Mouse (Mus musculus) kidney, embryonic 16.5 days (tissue): ENCODE data around the gene Nsun6. TPM values are rescaled to one million over a fixed set of nuclear protein-coding genes. Genes with fewer than 3 reads are reported as not detected.

Experiments
- ATAC-seq: fragments of 200-750 bp; cut with Nextera tagmentation; 2 replicates; pipeline ENCODE4 v1.8.0; 2017; ENCODE audit warnings: moderate TSS enrichment; ENCODE audit not compliant: low FRiP score, low TSS enrichment
- H3K27ac ChIP-seq: fragments of 300-500 bp; sonication (generic); 2 replicates; pipeline ENCODE4 v1.5.1; 2014; ENCODE audit warnings: low read length
- H3K27me3 ChIP-seq: fragments of 300-500 bp; sonication (generic); 2 replicates; pipeline ENCODE4 v1.6.1; 2014; ENCODE audit warnings: low read length, control low read depth, mixed read lengths; ENCODE audit not compliant: insufficient read depth
- H3K36me3 ChIP-seq: fragments of 300-500 bp; sonication (generic); 2 replicates; pipeline ENCODE4 v1.6.1; 2014; ENCODE audit warnings: low read length, control low read depth, mixed read lengths; ENCODE audit not compliant: insufficient read depth
- H3K4me1 ChIP-seq: fragments of 300-500 bp; sonication (generic); 2 replicates; pipeline ENCODE4 v1.6.1; 2014; ENCODE audit warnings: low read length, control low read depth, mixed read lengths; ENCODE audit not compliant: insufficient read depth
- H3K4me2 ChIP-seq: fragments of 300-500 bp; sonication (generic); replicated peaks from 2 replicates; pipeline ENCODE4 v1.6.1; 2014; ENCODE audit warnings: low read depth, low read length
- H3K4me3 ChIP-seq: fragments of 300-500 bp; sonication (generic); 2 replicates; pipeline ENCODE4 v1.5.1; 2014; ENCODE audit warnings: mild to moderate bottlenecking, low read length
- H3K9ac ChIP-seq: fragments of 300-500 bp; sonication (generic); replicated peaks from 2 replicates; pipeline ENCODE4 v1.6.1; 2014; ENCODE audit warnings: low read length
- H3K9me3 ChIP-seq: fragments of 300-500 bp; sonication (generic); 2 replicates; pipeline ENCODE4 v1.6.1; 2016; ENCODE audit warnings: low read length, control low read depth
- WGBS: fragments of 180-500 bp; shearing (Covaris S2); extraction: QIAGEN DNeasy Blood & Tissue Kit; methylation state at CpG from one replicate; pipeline ENCODE4 v1.1.7; 2014; 5-methylcytosine and 5-hydroxymethylcytosine counted together
- polyA plus RNA-seq: library from polyadenylated mRNA; unstranded; fragments of >200 nt; fragmentation: Nextera tagmentation; extraction: Ambion mirVana; gene quantifications from 2 replicates; pipeline ENCODE4 v1.2.1, GENCODE M21; 2015

Nsun6 gene
- polyA plus RNA-seq, 1 experiment from 2014 or later, result 9.9 TPM

DNA sequence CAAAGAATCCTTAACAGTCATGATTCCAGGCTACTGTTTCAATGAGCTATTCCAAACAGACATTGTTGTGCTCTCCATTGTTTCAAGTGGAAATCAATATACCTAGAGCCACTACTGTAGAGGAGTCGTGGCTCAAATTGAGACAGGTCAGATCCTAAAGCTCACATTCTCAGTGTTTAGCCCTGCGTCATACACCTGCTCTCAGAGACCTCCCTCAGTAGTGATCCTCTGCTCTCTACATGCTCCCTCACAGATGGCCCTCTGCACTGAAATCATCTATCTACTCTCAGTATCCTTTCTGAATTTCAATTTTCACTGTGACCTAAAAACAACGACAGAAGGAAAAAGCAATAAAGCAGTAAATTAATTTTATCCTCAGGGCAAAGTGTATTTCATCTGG lies 47.3 kb downstream of the Nsun6 start:
- H3K27ac ChIP-seq, result no peak overlapping the region
- no peak overlapping the region for H3K9ac ChIP-seq
- no peaks in the 10 kb centered on the region for H3K4me1 ChIP-seq
- ATAC-seq, result no peak
- no peak overlapping the region for H3K4me2 ChIP-seq
- H3K27me3 ChIP-seq, result no peaks in the 10 kb centered on the region
- WGBS, result 76% methylated on average over 3 of the region's 3 CpGs
- H3K9me3 ChIP-seq, result no peaks in the 10 kb centered on the region
- peaks cover 6% of the 10 kb centered on the region; the same call in 1 of the 2 replicates for H3K36me3 ChIP-seq
- no peak overlapping the region for H3K4me3 ChIP-seq

DNA sequence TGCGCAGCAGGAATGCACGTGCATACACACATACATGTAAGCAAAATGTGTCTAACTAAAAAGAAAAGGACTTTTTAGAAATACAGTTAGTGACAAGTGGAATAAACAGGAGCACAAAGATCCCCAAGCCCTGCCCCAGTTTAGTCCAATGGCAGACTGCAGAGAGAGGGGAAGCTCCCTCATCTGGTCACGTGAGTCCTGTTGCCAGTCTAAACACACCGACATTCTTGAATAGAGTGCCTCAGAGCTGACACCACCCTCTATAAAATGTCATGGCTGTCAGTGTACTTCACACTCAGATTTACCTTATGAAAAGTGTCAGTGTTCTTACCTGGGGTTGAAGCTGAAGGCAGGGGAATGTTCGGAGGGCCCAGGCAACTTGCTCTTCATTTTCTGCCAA lies 57.0 kb downstream of the Nsun6 start:
- no peaks in the 10 kb centered on the region for H3K27me3 ChIP-seq
- H3K9ac ChIP-seq, result no peak overlapping the region
- ATAC-seq, result no peak
- no peaks in the 10 kb centered on the region for H3K9me3 ChIP-seq
- H3K36me3 ChIP-seq, result 0 out of 2 replicates have a peak, but pooled peaks cover 6% of the 10 kb centered on the region
- H3K4me3 ChIP-seq, result no peak overlapping the region
- H3K27ac ChIP-seq, result no peak overlapping the region
- H3K4me2 ChIP-seq, result no peak overlapping the region
- WGBS, result 88% methylated on average over 5 of the region's 5 CpGs
- H3K4me1 ChIP-seq, result no peaks in the 10 kb centered on the region

DNA sequence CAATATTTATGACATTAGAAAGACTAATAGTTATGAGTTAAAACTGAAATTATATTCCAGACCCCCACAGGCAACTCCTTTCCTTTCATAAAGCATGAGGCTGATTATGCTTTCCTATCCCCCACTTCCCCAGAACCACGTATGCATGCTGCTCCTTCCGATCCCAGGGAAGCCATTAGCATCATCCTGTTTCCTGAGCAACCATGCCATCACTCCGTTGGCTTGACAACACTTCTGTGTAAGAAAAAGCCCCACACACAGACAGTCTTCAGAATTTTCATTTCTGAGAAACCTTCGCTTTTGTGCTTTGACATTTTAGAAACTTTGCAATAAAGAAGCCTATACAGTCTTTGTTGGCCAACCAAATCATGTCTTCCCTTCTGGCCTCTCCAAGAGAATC lies 58.8 kb downstream of the Nsun6 start:
- no peaks in the 10 kb centered on the region for H3K9me3 ChIP-seq
- 82% methylated on average over 4 of the region's 4 CpGs for WGBS
- no peak overlapping the region for H3K9ac ChIP-seq
- no peak overlapping the region for H3K4me3 ChIP-seq
- no peak overlapping the region for H3K27ac ChIP-seq
- no peaks in the 10 kb centered on the region for H3K27me3 ChIP-seq
- ATAC-seq, result no peak
- H3K36me3 ChIP-seq, result 0 out of 2 replicates have a peak, but pooled peaks cover 9% of the 10 kb centered on the region
- H3K4me1 ChIP-seq, result no peaks in the 10 kb centered on the region
- no peak overlapping the region for H3K4me2 ChIP-seq

DNA sequence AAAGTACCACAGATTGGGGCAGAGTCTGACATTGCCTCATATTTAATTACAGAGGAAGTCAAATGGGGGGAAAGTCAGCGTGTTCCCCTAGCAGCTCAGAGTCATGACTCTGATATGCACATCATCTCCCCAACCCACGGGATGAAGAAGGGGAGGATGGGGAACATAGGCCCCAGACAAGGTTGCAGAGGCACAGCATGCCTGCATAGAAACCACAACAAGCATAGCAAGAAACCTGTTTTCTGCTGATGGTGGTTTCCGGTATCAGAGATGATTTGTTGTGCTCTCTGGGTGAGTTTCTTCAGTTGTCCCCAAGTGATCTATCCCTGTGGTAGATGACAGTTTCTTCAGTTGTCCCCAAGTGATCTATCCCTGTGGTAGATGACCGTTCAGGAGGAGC lies 62.3 kb downstream of the Nsun6 start:
- ATAC-seq, result no peak
- H3K4me1 ChIP-seq, result no peaks in the 10 kb centered on the region
- no peaks in the 10 kb centered on the region for H3K27me3 ChIP-seq
- H3K9me3 ChIP-seq, result no peaks in the 10 kb centered on the region
- no peak overlapping the region for H3K4me3 ChIP-seq
- no peak overlapping the region for H3K27ac ChIP-seq
- H3K36me3 ChIP-seq, result 0 out of 2 replicates have a peak, but pooled peaks cover 5% of the 10 kb centered on the region
- no peak overlapping the region for H3K4me2 ChIP-seq
- 87% methylated on average over 4 of the region's 4 CpGs for WGBS
- no peak overlapping the region for H3K9ac ChIP-seq

DNA sequence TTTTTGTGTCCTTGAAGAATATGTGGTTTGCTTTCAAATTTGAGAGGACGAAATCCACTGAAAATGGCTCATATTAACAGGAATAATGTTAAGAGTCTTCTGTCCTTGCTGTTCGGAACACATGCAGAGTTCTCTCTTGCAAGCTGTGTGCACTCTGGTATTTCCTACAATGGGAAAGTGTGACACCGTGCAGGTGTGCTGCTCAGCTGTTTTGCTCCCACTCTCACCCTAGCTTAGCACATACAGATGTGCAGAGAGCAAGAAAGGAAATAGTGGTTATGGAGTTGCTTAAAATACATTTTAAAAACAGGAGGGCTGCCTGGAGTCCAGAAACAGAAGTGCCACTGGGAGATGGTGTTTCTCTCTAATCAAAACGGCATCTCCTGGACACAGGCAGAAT lies 65.5 kb downstream of the Nsun6 start:
- WGBS, result 88% methylated on average over 4 of the region's 4 CpGs
- H3K27ac ChIP-seq, result no peak overlapping the region
- no peak for ATAC-seq
- H3K36me3 ChIP-seq, result 0 out of 2 replicates have a peak, but pooled peaks cover 5% of the 10 kb centered on the region
- H3K27me3 ChIP-seq, result no peaks in the 10 kb centered on the region
- no peaks in the 10 kb centered on the region for H3K4me1 ChIP-seq
- no peaks in the 10 kb centered on the region for H3K9me3 ChIP-seq
- H3K9ac ChIP-seq, result no peak overlapping the region
- H3K4me2 ChIP-seq, result no peak overlapping the region
- H3K4me3 ChIP-seq, result no peak overlapping the region

- Histone ChIP-seq H3K36me3 (0 out of 2 replicates have a peak, but pooled peaks cover 5% of the 10 kb centered on the region), H3K4me3 (no peak overlapping the region), H3K4me2 (no peak overlapping the region), H3K27ac (no peak overlapping the region), H3K9ac (no peak overlapping the region), H3K9me3 (no peaks in the 10 kb centered on the region), H3K4me1 (no peaks in the 10 kb centered on the region), H3K27me3 (no peaks in the 10 kb centered on the region)
- 84% methylated on average over 4 of the region's 4 CpGs for WGBS
- no peak for ATAC-seq
Observed at GRCm38 (mm10) chr2:14988451-14988850, 66.4 kb downstream of the Nsun6 start.

DNA sequence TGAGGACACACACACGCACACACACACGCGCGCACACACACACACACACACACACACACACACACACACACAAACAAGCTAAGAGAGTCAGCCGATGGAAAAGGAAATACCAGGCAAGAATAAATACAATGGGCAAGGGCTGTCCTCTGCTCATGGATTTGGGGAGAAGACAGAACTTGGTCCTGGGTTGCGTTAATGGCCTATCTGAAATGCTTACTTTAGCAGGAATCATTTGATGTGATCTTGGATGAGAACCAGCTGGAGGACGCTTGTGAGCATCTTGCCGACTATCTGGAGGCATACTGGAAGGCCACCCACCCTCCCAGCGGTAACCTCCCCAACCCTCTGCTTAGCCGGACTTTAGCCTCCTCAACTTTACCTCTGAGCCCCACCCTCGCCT lies 70.8 kb downstream of the Nsun6 start:
- 79% methylated on average over 11 of the region's 11 CpGs for WGBS
- no peaks in the 10 kb centered on the region for H3K4me1 ChIP-seq
- no peaks in the 10 kb centered on the region for H3K27me3 ChIP-seq
- no peak overlapping the region for H3K9ac ChIP-seq
- no peak overlapping the region for H3K27ac ChIP-seq
- H3K4me2 ChIP-seq, result no peak overlapping the region
- ATAC-seq, result no peak
- H3K36me3 ChIP-seq, result no peaks in the 10 kb centered on the region
- H3K9me3 ChIP-seq, result no peaks in the 10 kb centered on the region
- H3K4me3 ChIP-seq, result no peak overlapping the region

GRCm38 (mm10) chr2:14961493-14961892 lies 93.4 kb downstream of the Nsun6 start:
- 69% methylated on average over 2 of the region's 2 CpGs for WGBS
- no peak for ATAC-seq

GRCm38 (mm10) chr2:14960963-14961488 lies 93.8 kb downstream of the Nsun6 start:
- H3K4me1 ChIP-seq, result no peaks in the 10 kb centered on the region
- ATAC-seq, result no peak
- no peak overlapping the region for H3K9ac ChIP-seq
- WGBS, result 61% methylated on average over 1 of the region's 1 CpGs
- H3K27me3 ChIP-seq, result no peaks in the 10 kb centered on the region
- no peaks in the 10 kb centered on the region for H3K9me3 ChIP-seq
- no peak overlapping the region for H3K4me2 ChIP-seq
- no peak overlapping the region for H3K27ac ChIP-seq
- no peak overlapping the region for H3K4me3 ChIP-seq
- no peaks in the 10 kb centered on the region for H3K36me3 ChIP-seq

More at GRCm38 (mm10) chr2:14961493-14961892, 93.4 kb downstream of the Nsun6 start:
- H3K27me3 ChIP-seq, result no peaks in the 10 kb centered on the region
- H3K4me1 ChIP-seq, result no peaks in the 10 kb centered on the region
- H3K9me3 ChIP-seq, result no peaks in the 10 kb centered on the region
- no peak overlapping the region for H3K4me3 ChIP-seq
- no peak overlapping the region for H3K9ac ChIP-seq
- H3K36me3 ChIP-seq, result no peaks in the 10 kb centered on the region
- H3K27ac ChIP-seq, result no peak overlapping the region
- no peak overlapping the region for H3K4me2 ChIP-seq

- no peaks in the 10 kb centered on the region for H3K9me3 ChIP-seq
- H3K4me3 ChIP-seq, result no peak overlapping the region
- no peaks in the 10 kb centered on the region for H3K36me3 ChIP-seq
- no peak overlapping the region for H3K9ac ChIP-seq
- 71% methylated on average over 2 of the region's 2 CpGs for WGBS
- no peak for ATAC-seq
- no peak overlapping the region for H3K27ac ChIP-seq
- H3K4me2 ChIP-seq, result no peak overlapping the region
- no peaks in the 10 kb centered on the region for H3K27me3 ChIP-seq
- no peaks in the 10 kb centered on the region for H3K4me1 ChIP-seq
Observed at GRCm38 (mm10) chr2:14953090-14953489, 101.8 kb downstream of the Nsun6 start.
